Mouse (Mus musculus) kidney, postnatal 4 days (tissue): ENCODE measurements around the gene Ube2d3.
"Not testable (repeated sequence)": the region's sequence is repeated elsewhere in the genome, so short reads cannot be mapped to it uniquely, and the experiment has no call there.

Experiments
- DNase-seq, 2 experiments: peaks; one replicate each; pipeline ENCODE4 v3.0.0; 2021; ENCODE audit warnings: mixed read lengths in 2 of 2

Ube2d3 gene

GRCm38 (mm10) chr3:135438913-135439531 is 1.1 kb downstream of the Ube2d3 start:
- peak; percentile 88 to 94 for DNase-seq

GRCm38 (mm10) chr3:135439651-135440050 is 1.7 kb downstream of the Ube2d3 start:
- no peak for DNase-seq

GRCm38 (mm10) chr3:135440221-135440620 is 2.3 kb downstream of the Ube2d3 start:
- DNase-seq, result peak; percentile 37 to 58

GRCm38 (mm10) chr3:135440621-135441020 is 2.7 kb downstream of the Ube2d3 start:
- no peak for DNase-seq

- no peak for DNase-seq
These were observed 7.0 kb downstream of the Ube2d3 start for GRCm38 (mm10) chr3:135444930-135445329.

- DNase-seq, result no peak
These were observed 21.0 kb downstream of the Ube2d3 start for GRCm38 (mm10) chr3:135458981-135459380.

- no peak for DNase-seq
These were observed 30.5 kb downstream of the Ube2d3 start for GRCm38 (mm10) chr3:135468402-135468801.

- no peak for DNase-seq
These were observed 31.2 kb downstream of the Ube2d3 start for GRCm38 (mm10) chr3:135469146-135469545.

- DNase-seq, result peak; percentile 64 to 75
These were observed 32.0 kb downstream of the Ube2d3 start for GRCm38 (mm10) chr3:135469974-135470373.

GRCm38 (mm10) chr3:135470823-135471222 is 32.9 kb downstream of the Ube2d3 start:
- DNase-seq, result no peak

- DNase-seq, result no peak
These were observed 37.1 kb downstream of the Ube2d3 start for GRCm38 (mm10) chr3:135475025-135475424.

- DNase-seq, result no peak
These were observed 38.3 kb downstream of the Ube2d3 start for GRCm38 (mm10) chr3:135476286-135476685.

GRCm38 (mm10) chr3:135476977-135477376 is 39.0 kb downstream of the Ube2d3 start:
- DNase-seq, result no peak

- DNase-seq, result not testable (repeated sequence)
These were observed 41.1 kb downstream of the Ube2d3 start for GRCm38 (mm10) chr3:135479090-135479489.

GRCm38 (mm10) chr3:135480767-135481166 is 42.8 kb downstream of the Ube2d3 start:
- DNase-seq, result no peak

GRCm38 (mm10) chr3:135481608-135482007 is 43.7 kb downstream of the Ube2d3 start:
- DNase-seq, result no peak

- DNase-seq, result not testable (repeated sequence)
These were observed 46.7 kb downstream of the Ube2d3 start for GRCm38 (mm10) chr3:135484650-135485049.

- DNase-seq, result peak; percentile 84 to 91
These were observed 47.4 kb downstream of the Ube2d3 start, which contains the start of gene Manba for GRCm38 (mm10) chr3:135485128-135485899. Gene Manba (plus strand): TSS chr3:135485611.

GRCm38 (mm10) chr3:135485900-135486241 is 47.9 kb downstream of the Ube2d3 start:
- DNase-seq, result no peak

GRCm38 (mm10) chr3:135486351-135486750 is 48.4 kb downstream of the Ube2d3 start:
- DNase-seq, result no peak

GRCm38 (mm10) chr3:135487803-135488202 is 49.9 kb downstream of the Ube2d3 start:
- no peak for DNase-seq

GRCm38 (mm10) chr3:135489865-135490520 is 52.0 kb downstream of the Ube2d3 start:
- DNase-seq, result no peak

GRCm38 (mm10) chr3:135491102-135491501 is 53.2 kb downstream of the Ube2d3 start:
- no peak for DNase-seq

GRCm38 (mm10) chr3:135493320-135493719 is 55.4 kb downstream of the Ube2d3 start:
- DNase-seq, result not testable (repeated sequence)
